20 mouse cellular contexts compared by ENCODE assay signal in genomic region chr9:75400639-75401038, GRCm38 (mm10). TPM values are rescaled to one million over a fixed set of nuclear protein-coding genes. Genes with fewer than 3 reads are reported as not detected.
A peak's percentile ranks its signal among the peaks of the same experiment; 100 is the strongest.
DNase-seq lines count a peak whose midpoint lies in the region; ATAC-seq and TF ChIP-seq lines count a peak whose summit lies in the region.
"Had no signal": no experiment of that assay in that cellular context is flagged by ENCODE, and none has a peak within 500 bp of the region (broad histone marks: within the 10 kb centered on the region; RNA-seq: fewer than 3 reads in every experiment).

No protein-coding gene starts in this region.

- H3K4me1 ChIP-seq in heart, embryonic 12.5 days (replicated peaks), result peaks cover 48% of the 10 kb centered on the region
- peaks cover 41% of the 10 kb centered on the region for H3K4me1 ChIP-seq in heart, embryonic 10.5 days
- H3K4me1 ChIP-seq in MEL (ENCODE audit: control insufficient read depth in 1 of 2, insufficient read depth in 2 of 2, low read length in 2 of 2), result peaks cover 0 to 14% of the 10 kb centered on the region in 2 experiments; a peak in 3 of 4 replicates
- peaks cover 27% of the 10 kb centered on the region for H3K4me1 ChIP-seq in thymus, adult 2 months (replicated peaks; ENCODE audit: control insufficient read depth, insufficient read depth, low read length)

- H3K27me3 ChIP-seq in heart, embryonic 12.5 days (replicated peaks), result no peaks in the 10 kb centered on the region
- H3K27me3 ChIP-seq in heart, embryonic 10.5 days (ENCODE audit: insufficient read depth, poor library complexity, severe bottlenecking), result no peaks in the 10 kb centered on the region
- no peaks in the 10 kb centered on the region for H3K27me3 ChIP-seq in MEL (ENCODE audit: control insufficient read depth in 1 of 2, insufficient read depth in 2 of 2, low read length in 2 of 2)
- no peaks in the 10 kb centered on the region for H3K27me3 ChIP-seq in thymus, adult 2 months (ENCODE audit: control insufficient read depth, insufficient read depth, low read length)
- H3K27me3 ChIP-seq: embryonic facial prominence, embryonic 13.5 days; forebrain, embryonic 12.5 days had no signal

- peak; percentile 34; the same call in 1 of the 2 replicates for ATAC-seq in heart, embryonic 12.5 days (ENCODE audit: insufficient number of reproducible peaks, low FRiP score)
- ATAC-seq: intestine, embryonic 16.5 days had no signal

- peak overlapping the region; percentile 15 for H3K4me2 ChIP-seq in heart, embryonic 12.5 days
- H3K4me2 ChIP-seq: embryonic facial prominence, embryonic 13.5 days; forebrain, embryonic 12.5 days had no signal

- peak overlapping the region; percentile 4; the same call in 1 of the 2 replicates for H3K27ac ChIP-seq in heart, embryonic 12.5 days (ENCODE audit: poor library complexity, severe bottlenecking)
- no peak overlapping the region for H3K27ac ChIP-seq in heart, embryonic 10.5 days
- H3K27ac ChIP-seq in MEL (ENCODE audit: control insufficient read depth, low read depth, low read length), result no peak overlapping the region
- H3K27ac ChIP-seq in thymus, adult 2 months (ENCODE audit: control insufficient read depth, insufficient read depth, low read length), result no peak overlapping the region
- H3K27ac ChIP-seq: embryonic facial prominence, embryonic 13.5 days; forebrain, embryonic 12.5 days; hindbrain, embryonic 10.5 days; limb, embryonic 10.5 days; liver, embryonic 14.5 days had no signal

- H3K79me2 ChIP-seq in MEL (ENCODE audit: control insufficient read depth, insufficient read depth, low read length, poor library complexity), result peaks cover 42% of the 10 kb centered on the region

- H3K9ac ChIP-seq in heart, embryonic 12.5 days, result 0 out of 2 replicates have a peak overlapping the region, but pooled peaks have one; percentile 26
- no peak overlapping the region for H3K9ac ChIP-seq in MEL (ENCODE audit: control insufficient read depth, low read depth, low read length, poor library complexity, severe bottlenecking)
- H3K9ac ChIP-seq: embryonic facial prominence, embryonic 13.5 days; forebrain, embryonic 12.5 days; liver, embryonic 14.5 days had no signal

- no peak for TF ChIP-seq RAD21 in MEL (IDR thresholded peaks at IDR 0.05; ENCODE audit: low read depth, low read length)

- TF ChIP-seq EP300 in MEL (IDR thresholded peaks at IDR 0.05; ENCODE audit: low read depth in 1 of 2, low read length in 2 of 2), result peak in 1 of 2 experiments; percentile 36; a peak in 1 of 4 replicates

- no peak for TF ChIP-seq POLR2A in MEL (IDR thresholded peaks at IDR 0.05; ENCODE audit: control insufficient read depth in 1 of 2, insufficient read depth in 1 of 2, low read depth in 1 of 2, low read length in 2 of 2, poor library complexity in 1 of 2)
- TF ChIP-seq POLR2A in thymus, adult 2 months (IDR thresholded peaks at IDR 0.05; ENCODE audit: control insufficient read depth, extremely low read depth, insufficient read depth, low read length, poor library complexity), result no peak

- peak; percentile 45 for DNase-seq in cerebellum, adult 9-10 months
- no peak for DNase-seq in cerebellum, adult 9-11 months
- no peak for DNase-seq in heart, embryonic 10.5 days (ENCODE audit: low spot score)
- DNase-seq in MEL (ENCODE audit: low read depth, low spot score), result peak; percentile 16
- peak; percentile 37 to 49 for DNase-seq in heart, postnatal 10 days
- no peak for DNase-seq in thymus, adult 2 months
- no peak for DNase-seq in ovary, postnatal 14 days (ENCODE audit: low spot score)
- DNase-seq: adrenal gland, adult 2 months; B cell, adult 2 months; lung, postnatal 36 days; thymus, adult 18-20 months had no signal

- 21% methylated on average over 5 of the region's 5 CpGs for WGBS in heart, embryonic 12.5 days
- WGBS in heart, embryonic 10.5 days, result 50% methylated on average over 5 of the region's 5 CpGs
- 79% methylated on average over 5 of the region's 5 CpGs for WGBS in thymus, adult 2 months

- no peak for TF ChIP-seq CTCF in MEL (IDR thresholded peaks at IDR 0.05 in 2 of 3, conservative IDR thresholded peaks at IDR 0.05 in 1 of 3; ENCODE audit: control insufficient read depth in 1 of 3, insufficient read depth in 1 of 3, low read depth in 2 of 3, low read length in 3 of 3, poor library complexity in 1 of 3, severe bottlenecking in 1 of 3)
- TF ChIP-seq CTCF in thymus, adult 2 months (IDR thresholded peaks at IDR 0.05; ENCODE audit: borderline replicate concordance, control insufficient read depth, extremely low read depth, insufficient read depth, low read length, poor library complexity), result no peak

- H3K9me3 ChIP-seq in heart, embryonic 12.5 days (replicated peaks), result no peaks in the 10 kb centered on the region
- no peaks in the 10 kb centered on the region for H3K9me3 ChIP-seq in heart, embryonic 10.5 days
- no peaks in the 10 kb centered on the region for H3K9me3 ChIP-seq in MEL (replicated peaks; ENCODE audit: insufficient read depth, low read length)
- H3K9me3 ChIP-seq: embryonic facial prominence, embryonic 13.5 days; forebrain, embryonic 12.5 days; hindbrain, embryonic 10.5 days; limb, embryonic 10.5 days had no signal

- no peak overlapping the region for H3K4me3 ChIP-seq in heart, embryonic 12.5 days
- H3K4me3 ChIP-seq in heart, embryonic 10.5 days, result no peak overlapping the region
- no peak overlapping the region for H3K4me3 ChIP-seq in MEL (ENCODE audit: control insufficient read depth in 1 of 2, insufficient read depth in 1 of 2, low read depth in 2 of 2, low read length in 2 of 2)
- no peak overlapping the region for H3K4me3 ChIP-seq in thymus, adult 2 months (ENCODE audit: control insufficient read depth, insufficient read depth, low read length)
- H3K4me3 ChIP-seq: embryonic facial prominence, embryonic 13.5 days; forebrain, embryonic 12.5 days; hindbrain, embryonic 10.5 days; limb, embryonic 10.5 days had no signal

- intact Hi-C loops in heart, postnatal 10 days (cut with DNase I), result no loop called here

- peaks cover 26% of the 10 kb centered on the region for H3K36me3 ChIP-seq in heart, embryonic 12.5 days
- peaks cover 33% of the 10 kb centered on the region for H3K36me3 ChIP-seq in heart, embryonic 10.5 days
- H3K36me3 ChIP-seq in MEL (ENCODE audit: control insufficient read depth in 1 of 2, insufficient read depth in 2 of 2, low read length in 2 of 2), result peaks cover 5 to 8% of the 10 kb centered on the region in 2 experiments
- peaks cover 17% of the 10 kb centered on the region for H3K36me3 ChIP-seq in thymus, adult 2 months (ENCODE audit: control insufficient read depth, insufficient read depth, low read length)

TF ChIP-seq in MEL, 35 proteins besides CTCF, POLR2A, EP300 and RAD21:
- no peak for TF ChIP-seq USF1 (IDR thresholded peaks at IDR 0.05; ENCODE audit: low read depth, low read length)
- TF ChIP-seq HCFC1 (IDR thresholded peaks at IDR 0.05; ENCODE audit: low read depth, low read length), result no peak
- no peak for TF ChIP-seq MXI1 (IDR thresholded peaks at IDR 0.05; ENCODE audit: low read depth, low read length)
- TF ChIP-seq KAT2A (conservative IDR thresholded peaks at IDR 0.05; ENCODE audit: low read depth, low read length), result no peak

RNA-seq across cellular contexts. Expression of gene Mapk6, which starts 9.2 kb away (rescaled TPM):
- 66.9 and 68.4 TPM in 2 replicates for polyA plus RNA-seq in heart, embryonic 12.5 days (2016; fragmentation: Nextera tagmentation; extraction: Ambion mirVana)
- 71.2 and 87.1 TPM in 2 replicates for polyA plus RNA-seq in heart, embryonic 10.5 days (2016; fragmentation: Nextera tagmentation; extraction: Ambion mirVana)
- 19.6 and 26.6 TPM in 2 replicates for total RNA-seq in MEL (2012; rRNA removed)
- polyA plus RNA-seq in MEL (2012; ENCODE audit: insufficient read depth in 1 of 2, insufficient read length in 2 of 2, low read depth in 1 of 2, low replicate concordance in 2 of 2, missing spikeins in 1 of 2), result 10 to 100 TPM; 44.1 to 91.0 TPM
- 10 to 100 TPM; 47.8 to 49.8 TPM for total RNA-seq in heart, postnatal 10 days (2021)
- 31.7 and 38.4 TPM in 2 replicates for polyA plus RNA-seq in thymus, adult 2 months (2012; rRNA removed)

RNA-seq across cellular contexts. Expression of gene Leo1, which starts 40.7 kb away (rescaled TPM):
- polyA plus RNA-seq in heart, embryonic 12.5 days (2016; fragmentation: Nextera tagmentation; extraction: Ambion mirVana), result 33.8 and 37.0 TPM in 2 replicates
- polyA plus RNA-seq in heart, embryonic 10.5 days (2016; fragmentation: Nextera tagmentation; extraction: Ambion mirVana), result 36.3 and 49.1 TPM in 2 replicates
- total RNA-seq in MEL (2012; rRNA removed), result 41.6 and 42.6 TPM in 2 replicates
- polyA plus RNA-seq in MEL (2012; ENCODE audit: insufficient read depth in 1 of 2, insufficient read length in 2 of 2, low read depth in 1 of 2, low replicate concordance in 2 of 2, missing spikeins in 1 of 2), result 10 to 100 TPM in 1 of 2 experiments, not detected in 1; 49.0 TPM
- 10 to 100 TPM; 21.8 to 23.2 TPM for total RNA-seq in heart, postnatal 10 days (2021)
- 6.7 and 9.0 TPM in 2 replicates for polyA plus RNA-seq in thymus, adult 2 months (2012; rRNA removed)

RNA-seq across cellular contexts. Expression of gene Bcl2l10, which starts 53.1 kb away (rescaled TPM):
- not detected in 2 replicates for polyA plus RNA-seq in heart, embryonic 12.5 days (2016; fragmentation: Nextera tagmentation; extraction: Ambion mirVana)
- polyA plus RNA-seq in heart, embryonic 10.5 days (2016; fragmentation: Nextera tagmentation; extraction: Ambion mirVana), result not detected in 2 replicates
- total RNA-seq in MEL (2012; rRNA removed), result not detected in 2 replicates
- not detected for polyA plus RNA-seq in MEL (2012; ENCODE audit: insufficient read depth in 1 of 2, insufficient read length in 2 of 2, low read depth in 1 of 2, low replicate concordance in 2 of 2, missing spikeins in 1 of 2)
- not detected for total RNA-seq in heart, postnatal 10 days (2021)
- not detected in 2 replicates for polyA plus RNA-seq in thymus, adult 2 months (2012; rRNA removed)
- total RNA-seq: midbrain, postnatal 0 days; neutrophil, adult 5-6 weeks had no signal
- polyA plus RNA-seq: embryonic facial prominence, embryonic 13.5 days; forebrain, embryonic 12.5 days; hindbrain, embryonic 10.5 days; intestine, embryonic 16.5 days; limb, embryonic 10.5 days; liver, embryonic 14.5 days; midbrain, postnatal 0 days had no signal

Comparison
In these comparisons a context has a peak if more than half of its experiments do, and no peak if none do; other contexts are left out.
1. DNase-seq: peak in cerebellum, adult 9-10 months (single experiment), MEL (single experiment) and heart, postnatal 10 days (2 of 2); none in cerebellum, adult 9-11 months (single experiment), heart, embryonic 10.5 days (single experiment), thymus, adult 2 months (single experiment) and ovary, postnatal 14 days (single experiment).